Mouse (Mus musculus): ENCODE data around the gene Abraxas1. TPM values are rescaled to one million over a fixed set of nuclear protein-coding genes. Genes with fewer than 3 reads are reported as not detected.

Gene Abraxas1
- polyA plus RNA-seq (2012; rRNA removed) = 11.5 and 12.4 TPM in 2 replicates

GRCm38 (mm10) chr5:100820483-100821184 is at the start of gene Abraxas1:
Gene Abraxas1 (minus strand): TSS chr5:100820965.

GRCm38 (mm10) chr5:100845485-100845847 is 24.7 kb upstream of the Abraxas1 start, which contains the start of gene Gpat3:
Gene Gpat3 (plus strand): TSS chr5:100845713.

GRCm38 (mm10) chr5:100798165-100798860 is 22.5 kb downstream of the Abraxas1 start, which contains the start of the genes Helq and Mrps18c:
Gene Helq (minus strand): TSS chr5:100798598.
Gene Mrps18c (plus strand): TSS chr5:100798627.

Other genes with a start within 250 kb of the Abraxas1 start
- 5.2 and 9.7 TPM in 2 replicates for gene Plac8, start 248.7 kb downstream of the Abraxas1 start, polyA plus RNA-seq (2012; rRNA removed)
- gene Coq2, start 145.8 kb downstream of the Abraxas1 start, polyA plus RNA-seq (2012; rRNA removed) = 75.8 and 76.3 TPM in 2 replicates
- gene Hpse, start 101.2 kb downstream of the Abraxas1 start, polyA plus RNA-seq (2012; rRNA removed) = 0.97 and 1.3 TPM in 2 replicates
- 33.1 and 38.5 TPM in 2 replicates for gene Helq, start 22.4 kb downstream of the Abraxas1 start, polyA plus RNA-seq (2012; rRNA removed)
- 72.4 and 78.0 TPM in 2 replicates for gene Mrps18c, start 22.3 kb downstream of the Abraxas1 start, polyA plus RNA-seq (2012; rRNA removed)
- gene Gpat3, start 24.7 kb upstream of the Abraxas1 start, polyA plus RNA-seq (2012; rRNA removed) = 0.22 and 0.43 TPM in 2 replicates